Mouse (Mus musculus) heart, embryonic 16.5 days (tissue): ENCODE data around the gene Bphl. TPM values are rescaled to one million over a fixed set of nuclear protein-coding genes. Genes with fewer than 3 reads are reported as not detected.
A peak's percentile ranks its signal among the peaks of the same experiment; 100 is the strongest.

Experiments used
- ATAC-seq: fragments of 200-750 bp; cut with Nextera tagmentation; replicated peaks from 2 replicates; pipeline ENCODE4 v1.8.0; 2017; ENCODE audit warnings: moderate number of reproducible peaks; ENCODE audit not compliant: insufficient read depth, low FRiP score; ENCODE audit errors: extremely low read depth
- H3K27ac ChIP-seq: fragments of 300-500 bp; sonication (generic); 2 replicates; pipeline ENCODE4 v1.5.1; 2014; ENCODE audit warnings: mild to moderate bottlenecking, low read length, control low read depth, moderate library complexity
- H3K27me3 ChIP-seq: fragments of 300-500 bp; sonication (generic); 2 replicates; pipeline ENCODE4 v1.6.1; 2014; ENCODE audit warnings: low read length, mixed read lengths; ENCODE audit not compliant: control insufficient read depth, insufficient read depth
- H3K36me3 ChIP-seq: fragments of 300-500 bp; sonication (generic); 2 replicates; pipeline ENCODE4 v1.6.1; 2014; ENCODE audit not compliant: control insufficient read depth, insufficient read depth
- H3K4me1 ChIP-seq: fragments of 300-500 bp; sonication (generic); 2 replicates; pipeline ENCODE4 v1.6.1; 2014; ENCODE audit warnings: low read length, mixed read lengths; ENCODE audit not compliant: control insufficient read depth, insufficient read depth
- H3K4me2 ChIP-seq: fragments of 300-500 bp; sonication (generic); 2 replicates; pipeline ENCODE4 v1.6.1; 2014; ENCODE audit warnings: low read depth, mild to moderate bottlenecking, control low read depth, low read length
- H3K4me3 ChIP-seq: fragments of 300-500 bp; sonication (generic); 2 replicates; pipeline ENCODE4 v1.5.1; 2014; ENCODE audit warnings: mild to moderate bottlenecking, control low read depth, low read length
- H3K9ac ChIP-seq: fragments of 300-500 bp; sonication (generic); 2 replicates; pipeline ENCODE4 v1.6.1; 2014; ENCODE audit warnings: low read length, control low read depth
- H3K9me3 ChIP-seq: fragments of 300-500 bp; sonication (generic); replicated peaks from 2 replicates; pipeline ENCODE4 v1.6.1; 2016; ENCODE audit warnings: low read length; ENCODE audit not compliant: control insufficient read depth
- WGBS: fragments of 180-500 bp; shearing (Covaris S2); extraction: QIAGEN DNeasy Blood & Tissue Kit; methylation state at CpG from one replicate; pipeline ENCODE4 v1.1.7; 2014; 5-methylcytosine and 5-hydroxymethylcytosine counted together
- polyA plus RNA-seq: library from polyadenylated mRNA; unstranded; fragments of >200 nt; fragmentation: Nextera tagmentation; extraction: Ambion mirVana; gene quantifications from 2 replicates; pipeline ENCODE4 v1.2.1, GENCODE M21; 2015

Gene Bphl
- polyA plus RNA-seq, 1 experiment from 2014 or later, result 54.6 TPM

- H3K9me3 ChIP-seq, result no peaks in the 10 kb centered on the region; the same call in 1 of the 2 replicates
- H3K4me1 ChIP-seq, result no peaks in the 10 kb centered on the region
- H3K36me3 ChIP-seq, result peaks cover 42% of the 10 kb centered on the region
- no peak for ATAC-seq
- no peak overlapping the region for H3K4me3 ChIP-seq
- H3K9ac ChIP-seq, result no peak overlapping the region
- H3K27me3 ChIP-seq, result no peaks in the 10 kb centered on the region
- no peak overlapping the region for H3K27ac ChIP-seq
- 67% methylated on average over 2 of the region's 2 CpGs for WGBS
- no peak overlapping the region for H3K4me2 ChIP-seq
Observed at GRCm38 (mm10) chr13:34021998-34022397, 15.4 kb upstream of the Bphl start.

- H3K4me3 ChIP-seq, result no peak overlapping the region
- H3K27me3 ChIP-seq, result no peaks in the 10 kb centered on the region
- H3K36me3 ChIP-seq, result peaks cover 40% of the 10 kb centered on the region
- H3K27ac ChIP-seq, result no peak overlapping the region
- peaks cover 5% of the 10 kb centered on the region for H3K4me1 ChIP-seq
- no peak for ATAC-seq
- H3K9ac ChIP-seq, result no peak overlapping the region
- WGBS, result 71% methylated on average over 2 of the region's 2 CpGs
- no peak overlapping the region for H3K4me2 ChIP-seq
- H3K9me3 ChIP-seq, result no peaks in the 10 kb centered on the region
Observed at GRCm38 (mm10) chr13:34032041-34032440, 5.4 kb upstream of the Bphl start.

DNA sequence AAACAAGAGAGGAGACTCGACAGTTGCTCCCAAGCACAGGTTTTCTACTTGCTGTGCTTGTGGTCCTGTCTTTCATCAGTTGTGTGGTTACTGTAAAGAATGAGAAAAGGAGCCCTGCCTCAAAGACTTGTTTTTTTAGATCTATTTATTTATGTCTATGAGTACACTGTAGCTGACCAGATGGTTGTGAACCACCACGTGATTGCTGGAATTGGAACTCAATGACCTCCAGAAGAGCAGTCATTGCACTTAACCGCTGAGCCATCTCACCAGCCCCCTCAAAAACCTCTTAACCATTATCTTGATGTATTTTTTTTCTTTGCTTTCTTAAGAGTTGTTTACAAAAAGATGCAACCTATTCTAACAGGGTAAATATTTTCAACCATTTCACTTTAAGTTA is 2.0 kb upstream of the Bphl start:
- H3K27ac ChIP-seq, result no peak overlapping the region
- H3K4me2 ChIP-seq, result no peak overlapping the region
- no peak overlapping the region for H3K9ac ChIP-seq
- no peaks in the 10 kb centered on the region for H3K9me3 ChIP-seq
- 80% methylated on average over 3 of the region's 3 CpGs for WGBS
- no peak for ATAC-seq
- H3K4me3 ChIP-seq, result no peak overlapping the region
- H3K36me3 ChIP-seq, result peaks cover 26% of the 10 kb centered on the region
- H3K27me3 ChIP-seq, result no peaks in the 10 kb centered on the region
- H3K4me1 ChIP-seq, result peaks cover 15% of the 10 kb centered on the region

GRCm38 (mm10) chr13:34036726-34037125 is 671 bp upstream of the Bphl start:
- H3K4me1 ChIP-seq, result peaks cover 15% of the 10 kb centered on the region
- H3K4me3 ChIP-seq, result no peak overlapping the region
- H3K36me3 ChIP-seq, result peaks cover 16% of the 10 kb centered on the region
- H3K9ac ChIP-seq, result peak overlapping the region; percentile 95
- H3K4me2 ChIP-seq, result peak overlapping the region; percentile 72; the same call in 1 of the 2 replicates
- 63% methylated on average over 5 of the region's 5 CpGs for WGBS
- no peaks in the 10 kb centered on the region for H3K27me3 ChIP-seq
- peak overlapping the region; percentile 76 for H3K27ac ChIP-seq
- no peak for ATAC-seq
- H3K9me3 ChIP-seq, result no peaks in the 10 kb centered on the region

DNA sequence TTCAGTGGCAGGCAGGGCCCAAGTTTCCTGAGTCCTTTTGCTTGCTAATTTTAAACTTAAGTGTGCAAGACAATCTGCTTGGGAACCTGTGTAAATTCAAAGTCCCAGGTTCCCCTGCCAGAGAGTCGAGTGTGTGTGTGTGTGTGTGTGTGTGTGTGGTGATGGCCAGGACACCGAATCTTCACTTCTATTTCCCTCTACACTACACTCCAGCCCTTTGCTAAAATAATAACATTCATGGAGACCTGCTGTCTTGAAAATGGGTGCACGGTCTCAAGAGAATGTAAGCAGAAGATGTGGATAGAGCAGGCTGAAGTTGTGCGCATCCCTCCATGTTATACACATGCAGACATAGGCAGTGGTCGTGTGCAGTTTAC is 647 bp downstream of the Bphl start:
- peak overlapping the region; percentile 80 for H3K4me3 ChIP-seq
- no peak for ATAC-seq
- no peaks in the 10 kb centered on the region for H3K27me3 ChIP-seq
- H3K4me2 ChIP-seq, result peak overlapping the region; percentile 72
- H3K36me3 ChIP-seq, result peaks cover 11% of the 10 kb centered on the region
- H3K9ac ChIP-seq, result peak overlapping the region; percentile 95
- WGBS, result 40% methylated on average over 5 of the region's 5 CpGs
- peak overlapping the region; percentile 76 for H3K27ac ChIP-seq
- H3K4me1 ChIP-seq, result peaks cover 15% of the 10 kb centered on the region
- no peaks in the 10 kb centered on the region for H3K9me3 ChIP-seq

- Histone ChIP-seq H3K4me3 (no peak overlapping the region), H3K4me1 (peaks cover 17% of the 10 kb centered on the region), H3K27ac (no peak overlapping the region), H3K36me3 (peaks cover 3% of the 10 kb centered on the region; the same call in 1 of the 2 replicates), H3K9me3 (no peaks in the 10 kb centered on the region), H3K9ac (no peak overlapping the region), H3K4me2 (peak overlapping the region; percentile 72), H3K27me3 (no peaks in the 10 kb centered on the region)
- WGBS, result 58% methylated on average over 8 of the region's 8 CpGs
- no peak for ATAC-seq
Observed at GRCm38 (mm10) chr13:34038901-34039341, 1.5 kb downstream of the Bphl start.

GRCm38 (mm10) chr13:34040091-34040490 is 2.7 kb downstream of the Bphl start:
- Histone ChIP-seq H3K9me3 (no peaks in the 10 kb centered on the region), H3K4me2 (no peak overlapping the region), H3K9ac (no peak overlapping the region), H3K27ac (no peak overlapping the region), H3K4me3 (no peak overlapping the region), H3K4me1 (peaks cover 18% of the 10 kb centered on the region), H3K36me3 (0 out of 2 replicates have a peak, but pooled peaks cover 2% of the 10 kb centered on the region), H3K27me3 (no peaks in the 10 kb centered on the region)
- WGBS, result 89% methylated on average over 3 of the region's 3 CpGs
- ATAC-seq, result no peak

GRCm38 (mm10) chr13:34043716-34044393 is 6.5 kb downstream of the Bphl start:
- H3K4me3 ChIP-seq, result no peak overlapping the region
- 68% methylated on average over 7 of the region's 7 CpGs for WGBS
- no peak overlapping the region for H3K4me2 ChIP-seq
- peaks cover 8% of the 10 kb centered on the region; the same call in 1 of the 2 replicates for H3K36me3 ChIP-seq
- ATAC-seq, result no peak
- H3K27ac ChIP-seq, result no peak overlapping the region
- H3K9me3 ChIP-seq, result no peaks in the 10 kb centered on the region
- peaks cover 6% of the 10 kb centered on the region for H3K4me1 ChIP-seq
- H3K27me3 ChIP-seq, result no peaks in the 10 kb centered on the region
- H3K9ac ChIP-seq, result no peak overlapping the region

DNA sequence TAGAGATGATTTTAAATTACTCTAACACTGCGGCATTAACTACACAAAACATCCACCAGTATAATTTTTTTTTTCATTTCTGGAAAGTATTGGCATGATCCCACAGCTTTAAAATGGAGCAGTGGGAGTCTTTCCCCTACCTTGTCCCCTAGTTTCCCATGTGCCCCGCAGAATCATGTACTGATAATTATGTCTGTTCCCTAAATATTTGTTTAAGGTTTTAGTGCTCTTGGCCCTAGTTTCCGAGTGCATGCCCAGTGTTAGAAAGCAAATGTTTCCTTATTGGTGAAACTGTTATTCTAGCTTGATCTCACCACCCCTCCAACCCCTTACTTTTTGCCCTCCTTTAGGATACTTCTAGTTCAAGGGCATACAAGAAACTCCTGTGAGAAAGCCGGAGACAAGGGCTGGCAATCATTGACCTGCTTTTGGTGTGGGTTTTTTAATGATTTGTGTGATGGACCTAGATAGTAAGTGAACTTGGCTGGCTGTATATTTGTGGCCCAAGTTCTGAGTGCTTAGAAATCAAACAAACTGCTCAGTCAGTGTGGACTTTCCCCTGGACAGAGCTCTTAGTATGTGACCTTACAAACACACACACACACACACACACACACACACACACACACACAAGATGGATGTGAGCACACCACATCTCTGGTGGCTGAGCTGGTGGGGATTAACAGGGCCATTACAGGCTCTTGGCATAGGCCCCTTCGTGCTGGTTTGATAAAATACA is 8.3 kb downstream of the Bphl start:
- Histone ChIP-seq H3K4me3 (no peak overlapping the region), H3K4me1 (peaks cover 3% of the 10 kb centered on the region; the same call in 1 of the 2 replicates), H3K27ac (no peak overlapping the region), H3K9ac (no peak overlapping the region), H3K36me3 (peaks cover 13% of the 10 kb centered on the region), H3K4me2 (no peak overlapping the region), H3K27me3 (no peaks in the 10 kb centered on the region), H3K9me3 (no peaks in the 10 kb centered on the region)
- WGBS, result 58% methylated on average over 5 of the region's 5 CpGs
- no peak for ATAC-seq
